Mouse (Mus musculus) Muller cell, postnatal 12 days (primary cell): Measurements from ENCODE around the gene Olfr874.
A peak's percentile ranks its signal among the peaks of the same experiment; 100 is the strongest.

Source experiments
- DNase-seq: peaks from one replicate; pipeline ENCODE4 v3.0.0-alpha.2; 2015; ENCODE audit errors: inconsistent ontology term

Olfr874 gene

GRCm38 (mm10) chr9:37744806-37745205, at the start of gene Olfr874:
TSS of gene Olfr874 (plus strand) at chr9:37745106.
- no peak for DNase-seq

GRCm38 (mm10) chr9:37716150-37716549, 28.8 kb upstream of the Olfr874 start, which contains the start of gene Olfr160:
TSS of gene Olfr160 (minus strand) at chr9:37716250.
- no peak for DNase-seq

- DNase-seq: peak; percentile 87
Measured at GRCm38 (mm10) chr9:37734310-37734709, 10.6 kb upstream of the Olfr874 start.

- no peak for DNase-seq
Measured at GRCm38 (mm10) chr9:37750319-37751075, 5.6 kb downstream of the Olfr874 start.

GRCm38 (mm10) chr9:37751467-37751866, 6.6 kb downstream of the Olfr874 start:
- no peak for DNase-seq

- DNase-seq: no peak
Measured at GRCm38 (mm10) chr9:37752006-37752405, 7.1 kb downstream of the Olfr874 start.

GRCm38 (mm10) chr9:37761728-37762127, 16.8 kb downstream of the Olfr874 start:
- no peak for DNase-seq

GRCm38 (mm10) chr9:37762541-37762940, 17.6 kb downstream of the Olfr874 start:
- DNase-seq: no peak

GRCm38 (mm10) chr9:37770661-37771060, 25.8 kb downstream of the Olfr874 start:
- no peak for DNase-seq

GRCm38 (mm10) chr9:37771759-37772158, 26.9 kb downstream of the Olfr874 start, which contains the start of gene Olfr875:
TSS of gene Olfr875 (plus strand) at chr9:37771857.
- DNase-seq: no peak

- DNase-seq: peak; percentile 85
Measured at GRCm38 (mm10) chr9:37782766-37783260, 37.9 kb downstream of the Olfr874 start.

- peak; percentile 77 for DNase-seq
Measured at GRCm38 (mm10) chr9:37783394-37784387, 38.8 kb downstream of the Olfr874 start.

GRCm38 (mm10) chr9:37786411-37786810, 41.5 kb downstream of the Olfr874 start:
- peak; percentile 92 for DNase-seq
